Mouse (Mus musculus) adrenal gland, postnatal 25 days (tissue): ENCODE results near the gene Rock2. TPM values are rescaled to one million over a fixed set of nuclear protein-coding genes. Genes with fewer than 3 reads are reported as not detected.
"Not testable (repeated sequence)": the region's sequence is repeated elsewhere in the genome, so short reads cannot be mapped to it uniquely, and the experiment has no call there.

Experiments used
- DNase-seq: peaks from one replicate; pipeline ENCODE4 v3.0.0; 2021; ENCODE audit warnings: mixed read lengths
- total RNA-seq: library from RNA; stranded (reverse); gene quantifications from 2 replicates; pipeline ENCODE4 v1.2.3, GENCODE M21; 2021

Gene Rock2
- total RNA-seq, 1 experiment from 2014 or later, result 88.5 TPM

GRCm38 (mm10) chr12:16999739-17000497 is 105.2 kb downstream of the Rock2 start, which contains the start of gene Pqlc3:
TSS of gene Pqlc3 (minus strand) at chr12:17000408.
- peak; percentile 91 for DNase-seq

- no peak for DNase-seq
These were observed 105.9 kb downstream of the Rock2 start for GRCm38 (mm10) chr12:17000628-17001027.

- DNase-seq, result no peak
These were observed 106.5 kb downstream of the Rock2 start for GRCm38 (mm10) chr12:17001211-17001610.

GRCm38 (mm10) chr12:17009466-17009865 is 114.8 kb downstream of the Rock2 start:
- no peak for DNase-seq

DNA sequence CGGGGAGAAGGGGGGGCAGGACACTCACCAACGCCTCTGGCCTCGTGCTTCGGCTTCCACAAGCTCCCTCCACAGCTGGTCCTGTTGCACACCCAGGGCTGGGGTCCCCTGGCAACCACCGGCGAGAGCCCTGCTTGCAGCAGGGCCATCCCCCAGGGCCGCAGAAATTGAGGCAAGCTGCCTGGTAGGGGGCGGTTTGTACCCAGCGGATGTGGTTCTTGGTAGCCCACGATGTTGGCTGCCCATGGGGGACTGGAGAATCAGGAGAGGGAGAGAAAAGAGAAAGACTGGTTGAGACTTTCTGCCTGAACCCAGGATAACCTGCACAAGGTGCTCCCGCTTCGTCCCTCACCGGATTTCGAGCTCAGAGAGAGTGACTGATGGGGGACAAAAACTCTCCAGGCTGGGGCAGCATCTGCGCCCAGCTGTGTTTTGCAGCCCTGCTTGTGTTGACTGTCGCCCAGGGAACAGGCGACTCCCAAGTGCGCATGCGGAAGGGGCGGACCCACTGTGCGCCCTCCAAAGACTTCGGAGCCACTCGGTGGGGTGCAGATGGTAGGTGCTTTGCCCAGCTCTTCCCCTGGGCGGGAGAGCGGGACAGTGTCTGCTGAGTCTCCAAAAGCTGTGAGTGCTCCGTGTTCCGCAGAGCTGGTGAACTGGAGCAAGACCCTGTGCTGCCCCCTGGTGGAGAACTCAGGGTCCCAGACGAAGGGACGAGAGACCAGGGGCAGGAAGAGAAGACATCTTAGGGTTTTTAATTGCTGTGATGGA is 116.6 kb downstream of the Rock2 start, which contains the start of gene 2410004P03Rik:
2410004P03Rik (minus strand) TSS at position 628 of the 771 bp plus-strand sequence.
- peak; percentile 86 for DNase-seq

DNA sequence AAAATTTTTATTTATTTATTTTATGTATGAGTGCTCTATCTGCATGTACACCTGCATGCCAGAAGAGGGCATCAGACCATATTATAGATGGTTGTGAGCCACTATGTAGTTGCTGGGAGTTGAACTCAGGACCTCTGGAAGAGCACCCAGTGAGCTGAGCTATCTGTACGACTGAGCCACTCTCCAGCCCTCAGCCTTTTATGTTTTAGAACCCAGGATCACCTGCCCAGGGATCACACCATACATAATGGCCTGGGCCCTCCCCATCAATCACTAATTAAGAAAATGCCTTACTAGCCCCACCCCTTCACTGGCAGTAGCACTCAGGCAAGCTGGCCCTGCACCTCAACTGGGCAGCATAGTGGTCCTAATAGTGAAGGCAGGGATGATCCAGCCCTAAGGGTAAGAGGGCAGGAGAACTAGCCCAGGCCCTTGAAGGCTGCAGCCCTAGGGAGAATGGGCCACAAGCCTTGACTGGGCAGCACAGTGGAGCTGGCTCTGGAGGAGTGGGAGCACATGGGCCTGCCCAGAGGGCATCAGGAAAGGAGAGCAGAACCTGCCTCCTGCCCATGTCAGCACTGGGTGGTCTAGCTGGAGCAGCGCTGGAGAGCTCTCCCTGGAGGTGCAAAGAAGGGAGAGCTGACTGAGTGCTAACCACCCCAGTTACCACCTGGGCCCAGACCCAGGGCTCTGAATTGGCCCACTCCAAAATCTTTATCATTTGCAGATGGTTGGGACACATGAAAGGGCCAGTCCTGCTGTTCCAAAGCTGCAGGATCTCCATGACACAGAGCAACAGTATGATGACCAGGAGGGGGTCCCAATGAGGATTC is 117.6 kb downstream of the Rock2 start:
- DNase-seq, result no peak

DNA sequence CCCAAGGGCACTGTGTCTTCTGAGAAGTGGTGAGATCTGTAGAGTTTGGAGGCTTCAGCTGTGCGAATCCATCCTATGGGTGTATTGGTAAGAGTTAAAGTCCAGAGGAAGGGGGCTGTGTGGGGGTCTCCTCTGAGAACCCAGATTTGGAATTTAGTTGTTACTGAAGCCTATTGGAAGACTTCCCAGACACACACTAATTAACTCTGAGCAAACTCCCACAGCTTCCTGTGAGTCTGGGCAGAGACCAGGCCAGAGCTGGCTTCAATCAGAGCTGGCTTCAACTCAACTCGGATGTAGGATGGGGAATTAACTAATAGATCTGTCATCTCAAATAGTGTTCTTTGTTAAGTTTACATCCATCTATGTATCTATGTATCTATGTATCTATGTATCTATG is 121.0 kb downstream of the Rock2 start:
- DNase-seq, result no peak

- peak; percentile 69 for DNase-seq
These were observed 123.8 kb downstream of the Rock2 start for GRCm38 (mm10) chr12:17018468-17018867.

- DNase-seq, result not testable (repeated sequence)
These were observed 126.4 kb downstream of the Rock2 start for GRCm38 (mm10) chr12:17021125-17021524.

DNA sequence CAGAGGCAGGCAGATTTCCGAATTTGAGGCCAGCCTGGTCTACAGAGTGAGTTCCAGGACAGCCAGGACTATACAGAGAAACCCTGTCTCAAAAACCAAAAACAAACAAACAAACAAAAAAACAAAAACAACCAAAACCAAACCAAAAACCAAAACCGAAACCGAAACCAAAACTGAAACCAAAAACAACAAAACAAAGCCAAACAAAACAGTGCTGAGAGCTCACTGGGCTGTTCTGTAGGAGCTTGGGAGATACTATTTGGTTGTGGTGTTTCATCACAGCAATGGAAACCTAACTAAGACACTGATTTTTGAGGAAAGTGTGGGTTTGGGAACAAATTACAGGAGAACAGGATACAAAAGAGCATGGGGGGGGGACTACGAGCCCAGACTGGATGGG is 127.5 kb downstream of the Rock2 start:
- no peak for DNase-seq

DNA sequence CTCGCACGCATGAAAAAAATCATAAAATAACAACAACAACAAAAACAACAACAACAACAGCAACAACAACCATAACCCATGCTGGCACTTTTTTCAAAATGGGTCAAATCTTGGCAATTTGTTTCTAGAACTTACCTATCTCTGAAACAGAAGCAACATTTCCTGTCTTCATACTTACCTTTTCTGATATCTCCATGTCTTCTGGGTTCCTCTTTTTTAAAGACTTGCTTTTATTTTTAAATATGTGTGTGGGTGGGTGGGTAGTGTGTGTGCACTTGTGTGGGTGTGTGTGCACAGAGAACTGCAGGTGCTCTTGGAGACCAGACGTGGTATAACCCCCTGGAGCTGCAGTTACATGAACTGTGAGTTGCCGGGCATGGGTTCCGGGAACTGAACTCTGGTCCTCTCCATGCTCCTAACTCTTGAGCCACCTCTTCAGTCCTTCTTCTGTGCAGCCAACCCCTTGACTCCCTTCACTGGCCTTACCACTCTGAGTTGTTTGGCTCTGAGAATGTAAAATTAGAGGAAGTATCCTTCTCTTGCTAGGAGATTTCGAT is 129.9 kb downstream of the Rock2 start:
- DNase-seq, result no peak

DNA sequence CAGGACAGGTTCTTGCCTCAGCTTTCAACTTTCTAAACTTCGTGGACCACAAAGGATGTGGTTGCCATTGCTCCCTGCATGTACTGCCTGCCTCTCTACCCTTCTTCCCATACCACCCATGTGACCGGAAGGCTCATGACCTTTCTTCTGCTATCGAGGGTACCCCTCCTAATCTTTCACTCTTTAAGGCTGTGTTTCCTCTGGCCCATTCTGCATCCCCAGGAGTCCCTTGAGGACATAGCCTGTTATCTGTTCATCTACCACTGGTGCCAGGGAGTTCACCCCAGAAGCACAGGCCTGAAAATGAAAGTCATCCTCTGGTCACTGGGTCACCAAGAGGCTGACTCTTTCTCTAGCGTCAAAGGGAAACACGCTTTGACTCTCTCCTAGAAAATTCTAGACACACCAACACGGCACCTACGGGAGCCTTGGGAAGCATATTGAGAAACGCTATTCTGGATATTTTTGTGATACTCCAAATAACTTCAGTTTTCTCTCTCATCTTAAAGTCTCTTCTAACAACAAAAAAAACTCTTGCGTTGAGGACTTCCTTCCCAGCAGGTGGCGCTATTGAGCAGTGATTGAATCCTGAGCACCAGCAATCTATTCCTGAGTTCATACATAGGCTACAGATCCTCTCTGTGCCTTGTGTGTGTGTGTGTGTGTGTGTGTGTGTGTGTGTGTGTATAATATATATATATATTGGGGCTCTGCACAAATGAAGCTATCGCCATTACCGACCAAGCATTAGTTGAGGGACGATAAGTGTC is 138.2 kb downstream of the Rock2 start:
- peak; percentile 82 for DNase-seq

DNA sequence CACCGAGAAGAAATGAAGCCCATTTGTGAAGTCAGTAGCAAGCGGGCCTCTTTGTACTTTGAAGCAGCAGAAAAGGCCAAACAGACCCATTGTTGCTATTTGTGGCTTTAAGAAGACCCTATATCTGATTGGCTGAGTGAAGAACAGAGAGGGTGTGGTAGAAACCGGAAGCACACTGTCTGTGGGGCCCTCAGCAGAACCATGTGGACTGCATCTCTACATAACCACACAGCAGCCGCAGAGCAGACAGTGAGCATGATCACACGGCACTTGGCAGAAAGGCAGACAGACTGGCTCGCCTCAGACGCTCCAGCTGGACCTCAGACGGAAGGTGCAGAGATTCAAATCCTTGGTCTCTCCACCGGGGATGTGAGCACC is 138.8 kb downstream of the Rock2 start:
- no peak for DNase-seq

DNA sequence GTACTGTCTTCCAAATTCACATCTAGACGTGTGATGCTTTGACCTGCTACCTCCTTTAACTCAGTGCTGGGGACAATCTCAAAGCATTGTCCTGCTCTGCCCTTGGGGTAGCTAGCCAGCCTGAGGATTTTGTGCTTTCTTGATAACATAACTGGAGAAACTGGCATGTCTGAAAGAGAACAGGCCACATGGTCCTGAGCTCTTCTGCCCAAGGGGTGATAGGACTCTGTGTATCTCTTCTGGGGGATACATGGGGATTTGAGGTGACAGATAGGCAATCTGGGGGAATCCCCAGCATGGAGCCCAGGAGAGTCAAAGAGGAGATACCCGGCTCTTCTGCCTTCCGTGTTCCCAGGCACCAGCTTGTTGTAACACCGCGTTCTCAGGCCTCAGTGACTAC is 140.0 kb downstream of the Rock2 start:
- DNase-seq, result no peak

GRCm38 (mm10) chr12:17035128-17035527 is 140.4 kb downstream of the Rock2 start:
- peak; percentile 20 for DNase-seq

- no peak for DNase-seq
These were observed 141.8 kb downstream of the Rock2 start for GRCm38 (mm10) chr12:17036532-17036931.

- no peak for DNase-seq
These were observed 142.4 kb downstream of the Rock2 start for GRCm38 (mm10) chr12:17037053-17037610.
